8 mouse cellular contexts compared by ENCODE assay signal in genomic region chr2:167502554-167503252, GRCm38 (mm10). TPM values are rescaled to one million over a fixed set of nuclear protein-coding genes. Genes with fewer than 3 reads are reported as not detected.
DNase-seq lines count a peak whose midpoint lies in the region; ATAC-seq lines count a peak whose summit lies in the region.

No protein-coding gene starts in this region.

- H3K4me2 ChIP-seq in heart, embryonic 15.5 days, result peak overlapping the region; percentile 95
- H3K4me2 ChIP-seq in forebrain, embryonic 16.5 days (ENCODE audit: low read length), result peak overlapping the region; percentile 51
- peak overlapping the region; percentile 94 for H3K4me2 ChIP-seq in liver, embryonic 15.5 days

- no peak for DNase-seq in heart, adult 8-10 months (ENCODE audit: low spot score)
- peak; percentile 94 for DNase-seq in R1 (ENCODE audit: low read depth, low spot score)
- DNase-seq in left cerebral cortex, adult 8-10 months (ENCODE audit: low spot score in 2 of 2), result no peak
- no peak for DNase-seq in adrenal gland, postnatal 25 days
- DNase-seq in embryo, embryonic 9.5 days (ENCODE audit: extremely low spot score), result no peak

- H3K36me3 ChIP-seq in heart, embryonic 15.5 days, result no peaks in the 10 kb centered on the region
- no peaks in the 10 kb centered on the region for H3K36me3 ChIP-seq in forebrain, embryonic 16.5 days (ENCODE audit: control insufficient read depth, insufficient read depth)
- H3K36me3 ChIP-seq in liver, embryonic 15.5 days (replicated peaks), result peaks cover 13% of the 10 kb centered on the region

- peak overlapping the region; percentile 98 for H3K4me3 ChIP-seq in heart, embryonic 15.5 days
- H3K4me3 ChIP-seq in forebrain, embryonic 16.5 days (replicated peaks; ENCODE audit: low read length), result peak overlapping the region; percentile 97
- peak overlapping the region; percentile 95 for H3K4me3 ChIP-seq in liver, embryonic 15.5 days (replicated peaks)

- peak overlapping the region; percentile 84; the same call in 1 of the 2 replicates for H3K27ac ChIP-seq in heart, embryonic 15.5 days
- peak overlapping the region; percentile 90 for H3K27ac ChIP-seq in forebrain, embryonic 16.5 days (ENCODE audit: low read length)
- peak overlapping the region; percentile 87 for H3K27ac ChIP-seq in liver, embryonic 15.5 days (replicated peaks)

- H3K9ac ChIP-seq in heart, embryonic 15.5 days, result 0 out of 2 replicates have a peak overlapping the region, but pooled peaks have one; percentile 91
- H3K9ac ChIP-seq in forebrain, embryonic 16.5 days (replicated peaks; ENCODE audit: low read depth, low read length), result 0 out of 2 replicates have a peak overlapping the region, but pooled peaks have one; percentile 9
- H3K9ac ChIP-seq in liver, embryonic 15.5 days, result peak overlapping the region; percentile 90

- ATAC-seq in heart, embryonic 15.5 days (replicated peaks; ENCODE audit: insufficient number of reproducible peaks, insufficient read depth, low FRiP score, low read depth), result no peak
- no peak for ATAC-seq in forebrain, embryonic 16.5 days
- ATAC-seq in liver, embryonic 15.5 days (ENCODE audit: insufficient read depth), result peak; percentile 63

- peaks cover 29% of the 10 kb centered on the region for H3K4me1 ChIP-seq in heart, embryonic 15.5 days (replicated peaks)
- peaks cover 26% of the 10 kb centered on the region for H3K4me1 ChIP-seq in forebrain, embryonic 16.5 days (replicated peaks; ENCODE audit: control insufficient read depth, insufficient read depth, low read length)
- peaks cover 47% of the 10 kb centered on the region for H3K4me1 ChIP-seq in liver, embryonic 15.5 days (replicated peaks)

- 38% methylated on average over 13 of the region's 13 CpGs for WGBS in heart, embryonic 15.5 days
- 53% methylated on average over 13 of the region's 13 CpGs for WGBS in forebrain, embryonic 16.5 days
- WGBS in liver, embryonic 15.5 days (ENCODE audit: insufficient replicate concordance), result 32% methylated on average over 13 of the region's 13 CpGs

- H3K9me3 ChIP-seq in heart, embryonic 15.5 days (replicated peaks), result no peaks in the 10 kb centered on the region
- H3K9me3 ChIP-seq in forebrain, embryonic 16.5 days (ENCODE audit: control insufficient read depth, low read length), result no peaks in the 10 kb centered on the region
- no peaks in the 10 kb centered on the region for H3K9me3 ChIP-seq in liver, embryonic 15.5 days (replicated peaks)

- no peaks in the 10 kb centered on the region for H3K27me3 ChIP-seq in heart, embryonic 15.5 days
- H3K27me3 ChIP-seq in forebrain, embryonic 16.5 days (replicated peaks; ENCODE audit: control insufficient read depth, insufficient read depth, low read length), result no peaks in the 10 kb centered on the region
- H3K27me3 ChIP-seq in liver, embryonic 15.5 days, result no peaks in the 10 kb centered on the region

RNA-seq across cellular contexts. Expression of gene Spata2, which starts 10.0 kb away (rescaled TPM):
- polyA plus RNA-seq in heart, embryonic 15.5 days (2015; fragmentation: Nextera tagmentation; extraction: Ambion mirVana), result 13.8 and 14.9 TPM in 2 replicates
- 10 to 100 TPM; 10.3 to 17.0 (median 15.9) TPM for total RNA-seq in heart, adult 8-10 months (2022)
- 34.8 and 37.6 TPM in 2 replicates for polyA plus RNA-seq in forebrain, embryonic 16.5 days (2015; fragmentation: Nextera tagmentation; extraction: Ambion mirVana)
- polyA plus RNA-seq in liver, embryonic 15.5 days (2015; fragmentation: Nextera tagmentation; extraction: Ambion mirVana), result 8.1 and 8.3 TPM in 2 replicates
- 10 to 100 TPM; 66.1 to 71.2 (median 70.1) TPM for total RNA-seq in left cerebral cortex, adult 8-10 months (2022)
- 35.1 and 36.5 TPM in 2 replicates for total RNA-seq in adrenal gland, postnatal 25 days (2021)

RNA-seq across cellular contexts. Expression of gene Rnf114, which starts 10.3 kb away (rescaled TPM):
- polyA plus RNA-seq in heart, embryonic 15.5 days (2015; fragmentation: Nextera tagmentation; extraction: Ambion mirVana), result 57.9 and 73.0 TPM in 2 replicates
- 10 to 100 TPM; 66.2 to 82.2 (median 75.4) TPM for total RNA-seq in heart, adult 8-10 months (2022)
- polyA plus RNA-seq in forebrain, embryonic 16.5 days (2015; fragmentation: Nextera tagmentation; extraction: Ambion mirVana), result 133 and 140 TPM in 2 replicates
- 35.3 and 38.2 TPM in 2 replicates for polyA plus RNA-seq in liver, embryonic 15.5 days (2015; fragmentation: Nextera tagmentation; extraction: Ambion mirVana)
- 10 to 100 TPM; 57.8 to 62.9 (median 60.1) TPM for total RNA-seq in left cerebral cortex, adult 8-10 months (2022)
- 68.4 and 71.6 TPM in 2 replicates for total RNA-seq in adrenal gland, postnatal 25 days (2021)

RNA-seq across cellular contexts. Expression of gene Snai1, which starts 35.3 kb away (rescaled TPM):
- 14.0 and 19.5 TPM in 2 replicates for polyA plus RNA-seq in heart, embryonic 15.5 days (2015; fragmentation: Nextera tagmentation; extraction: Ambion mirVana)
- 1 to 10 TPM; 1.2 to 2.2 (median 1.4) TPM for total RNA-seq in heart, adult 8-10 months (2022)
- polyA plus RNA-seq in forebrain, embryonic 16.5 days (2015; fragmentation: Nextera tagmentation; extraction: Ambion mirVana), result 4.3 and 4.4 TPM in 2 replicates
- polyA plus RNA-seq in liver, embryonic 15.5 days (2015; fragmentation: Nextera tagmentation; extraction: Ambion mirVana), result 1.6 and 1.9 TPM in 2 replicates
- under 1 TPM; 0.48 to 0.93 (median 0.70) TPM for total RNA-seq in left cerebral cortex, adult 8-10 months (2022)
- 12.8 and 13.0 TPM in 2 replicates for total RNA-seq in adrenal gland, postnatal 25 days (2021)

Comparison
In these comparisons a context has a peak if more than half of its experiments do, and no peak if none do; other contexts are left out.
1. H3K9ac ChIP-seq: peak in every context shown above with its lines; median percentile 91 in heart, embryonic 15.5 days; 90 in liver, embryonic 15.5 days; 9 in forebrain, embryonic 16.5 days.